Mouse (Mus musculus): ENCODE results near the gene Sprn. TPM values are rescaled to one million over a fixed set of nuclear protein-coding genes. Genes with fewer than 3 reads are reported as not detected.

The Sprn gene
- 0.39 TPM for polyA plus RNA-seq (2015; fragmentation: Illumina TruSeq; extraction: RNeasy Lipid Tissue Mini Kit (QIAGEN cat#74804); ENCODE audit: insufficient read depth, low read depth, low replicate concordance)

GRCm38 (mm10) chr7:140154218-140154927, at the start of gene Sprn:
TSS of gene Sprn (minus strand) at chr7:140154877.

GRCm38 (mm10) chr7:140172936-140173335, 18.3 kb upstream of the Sprn start, which contains the start of gene Olfr523:
TSS of gene Olfr523 (plus strand) at chr7:140173217.

DNA sequence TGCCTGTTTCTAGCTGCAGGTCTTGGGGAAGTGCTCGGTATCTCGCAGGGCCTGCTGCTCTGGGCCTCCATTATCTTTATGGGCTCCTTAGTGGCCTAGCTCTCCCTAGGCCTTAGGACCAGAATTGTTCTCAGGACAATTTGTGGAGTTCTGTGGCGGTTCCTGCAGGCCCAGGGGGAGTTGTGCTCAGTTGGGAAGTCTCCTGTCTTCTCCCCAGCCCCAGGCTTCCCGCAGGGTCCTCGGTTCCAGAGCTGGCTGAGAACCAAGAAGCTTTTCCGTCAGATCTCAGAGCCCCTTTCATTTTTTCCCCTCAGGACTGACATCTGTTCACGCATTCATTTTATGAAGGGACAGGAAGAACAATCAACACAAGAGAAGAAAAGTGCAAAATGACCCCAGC, 10.0 kb upstream of the Sprn start, which contains the start of gene Olfr522:
TSS of gene Olfr522 (minus strand) at position 101 of the 400 bp plus-strand sequence.

DNA sequence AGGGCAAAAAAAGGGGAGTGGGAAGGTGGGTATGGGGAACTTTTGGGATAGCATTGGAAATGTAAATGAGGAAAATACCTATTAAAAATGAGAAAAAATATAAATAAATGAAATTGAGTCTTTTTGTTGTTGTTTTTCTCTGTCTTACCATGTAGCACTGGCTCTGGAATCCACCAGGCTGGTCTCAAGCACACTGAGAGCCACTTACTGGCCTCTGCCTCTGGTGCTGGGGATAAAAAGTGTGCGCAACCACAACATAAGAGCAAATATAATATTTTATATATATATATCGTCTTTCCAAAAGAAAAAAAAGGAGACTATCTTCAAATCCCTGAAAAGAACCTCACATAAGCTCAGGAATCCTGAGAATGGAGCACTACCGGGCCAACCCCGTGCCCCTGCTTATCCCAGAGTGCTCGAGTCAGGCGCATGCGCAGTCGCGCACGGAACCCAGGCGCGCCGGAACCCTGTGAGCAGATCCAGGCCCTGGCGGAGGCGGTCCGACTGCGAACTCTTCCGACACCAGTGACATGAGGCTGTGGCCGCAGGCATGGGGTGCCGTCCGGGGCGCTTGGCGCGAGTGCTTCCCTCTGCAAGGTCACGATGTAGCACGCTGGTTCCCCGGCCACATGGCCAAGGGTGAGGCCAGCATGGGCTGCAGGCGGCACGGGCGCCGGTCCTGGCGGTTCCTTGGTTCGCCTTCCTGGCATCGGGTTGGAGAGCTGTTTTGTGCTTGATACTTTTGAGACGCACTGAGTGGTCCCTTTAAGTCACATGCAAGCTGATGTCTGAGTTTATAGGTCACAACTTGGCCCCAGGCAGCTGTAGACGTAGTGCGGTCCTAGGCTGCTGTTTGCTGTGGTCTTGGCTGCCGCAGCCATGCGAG, 17.3 kb downstream of the Sprn start, which contains the start of gene Mtg1:
TSS of gene Mtg1 (plus strand) at position 430 of the 886 bp plus-strand sequence.

DNA sequence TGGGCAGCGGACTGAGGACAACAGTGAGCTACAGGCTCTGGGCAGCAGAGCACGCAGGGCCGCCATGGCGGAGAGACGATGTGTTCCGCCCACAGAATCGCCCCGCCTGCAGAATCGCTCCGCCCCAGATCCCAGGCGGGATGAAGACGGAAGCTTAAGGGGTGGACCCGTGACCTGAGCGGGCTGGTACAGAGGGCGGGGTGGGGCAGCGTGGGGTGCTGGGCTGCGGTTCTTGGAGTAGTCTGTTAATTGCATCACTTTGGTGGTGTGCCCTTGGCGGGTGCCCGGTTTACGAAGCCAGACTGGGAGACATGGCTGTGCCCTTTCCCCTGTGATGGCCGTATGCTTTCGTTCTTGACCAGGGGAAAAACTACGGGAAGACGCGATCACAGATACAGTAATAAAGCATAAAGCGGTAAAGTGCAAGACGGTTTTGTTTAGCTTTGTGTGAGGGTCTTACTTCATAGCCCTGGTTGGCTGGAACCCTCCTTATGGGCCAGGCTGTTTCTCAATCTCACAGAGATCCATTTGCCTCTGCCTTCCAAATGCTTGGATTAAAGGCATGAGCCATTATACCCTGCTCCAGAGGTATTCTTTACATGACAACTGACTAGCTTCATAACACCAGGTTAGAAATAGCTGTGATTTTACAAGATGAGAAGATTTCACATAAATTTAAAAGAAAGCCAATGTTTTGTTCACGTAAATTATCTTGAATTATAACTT, 38.2 kb downstream of the Sprn start, which contains the start of gene Echs1:
TSS of gene Echs1 (minus strand) at position 148 of the 726 bp plus-strand sequence.

DNA sequence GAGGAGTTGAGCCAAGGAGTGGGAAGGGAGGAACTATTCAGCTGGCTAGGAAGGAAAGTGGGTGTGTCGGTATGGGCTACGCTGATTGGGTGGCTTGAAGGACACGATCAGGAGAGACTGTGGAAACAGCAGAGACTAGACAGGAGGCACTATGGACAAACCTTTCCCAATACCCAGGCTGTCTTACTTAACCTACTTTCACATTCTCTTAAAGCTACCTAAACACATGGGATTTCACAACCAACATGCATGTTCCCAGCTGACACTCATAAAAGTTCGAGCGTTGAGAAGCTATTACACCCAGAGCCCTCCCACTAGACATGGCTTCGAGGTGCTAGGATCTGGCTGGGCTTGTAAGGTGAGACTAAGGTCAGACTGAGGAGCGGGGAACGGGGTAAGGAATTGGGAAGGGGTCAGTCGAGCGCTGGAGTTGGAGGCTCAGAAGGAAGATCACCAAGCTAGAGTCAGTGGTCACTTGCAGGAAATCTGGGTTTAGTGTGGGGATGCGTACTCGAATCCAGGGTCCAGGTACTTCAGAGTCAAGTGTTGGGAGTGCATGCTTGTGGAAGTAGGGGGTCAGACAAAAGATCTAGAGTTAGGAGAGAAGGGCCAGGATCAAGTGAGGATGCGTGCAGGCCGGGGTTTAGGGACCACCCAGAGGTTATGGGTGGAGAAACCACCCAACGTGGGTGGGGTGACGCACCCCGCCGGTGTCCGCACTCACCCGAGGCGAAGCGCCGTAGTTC, 38.9 kb downstream of the Sprn start, which contains the start of gene Paox:
TSS of gene Paox (plus strand) at position 217 of the 746 bp plus-strand sequence.

GRCm38 (mm10) chr7:140101993-140102860, 52.5 kb downstream of the Sprn start, which contains the start of gene Fuom:
TSS of gene Fuom (minus strand) at chr7:140102441.

Other genes with a start within 250 kb of the Sprn start
- gene Utf1, start 211.1 kb downstream of the Sprn start, polyA plus RNA-seq (2015; fragmentation: Illumina TruSeq; extraction: RNeasy Lipid Tissue Mini Kit (QIAGEN cat#74804); ENCODE audit: insufficient read depth, low read depth, low replicate concordance): not detected
- gene 6430531B16Rik, start 176.1 kb downstream of the Sprn start, polyA plus RNA-seq (2015; fragmentation: Illumina TruSeq; extraction: RNeasy Lipid Tissue Mini Kit (QIAGEN cat#74804); ENCODE audit: insufficient read depth, low read depth, low replicate concordance): not detected
- gene Adam8, start 162.3 kb downstream of the Sprn start, polyA plus RNA-seq (2015; fragmentation: Illumina TruSeq; extraction: RNeasy Lipid Tissue Mini Kit (QIAGEN cat#74804); ENCODE audit: insufficient read depth, low read depth, low replicate concordance): 0.85 TPM
- gene Zfp511, start 118.5 kb downstream of the Sprn start, polyA plus RNA-seq (2015; fragmentation: Illumina TruSeq; extraction: RNeasy Lipid Tissue Mini Kit (QIAGEN cat#74804); ENCODE audit: insufficient read depth, low read depth, low replicate concordance): 14.4 TPM
- 4.0 TPM for gene Tubgcp2, start 118.2 kb downstream of the Sprn start, polyA plus RNA-seq (2015; fragmentation: Illumina TruSeq; extraction: RNeasy Lipid Tissue Mini Kit (QIAGEN cat#74804); ENCODE audit: insufficient read depth, low read depth, low replicate concordance)
- gene Msx3, start 105.8 kb downstream of the Sprn start, polyA plus RNA-seq (2015; fragmentation: Illumina TruSeq; extraction: RNeasy Lipid Tissue Mini Kit (QIAGEN cat#74804); ENCODE audit: insufficient read depth, low read depth, low replicate concordance): not detected
- gene Caly, start 72.3 kb downstream of the Sprn start, polyA plus RNA-seq (2015; fragmentation: Illumina TruSeq; extraction: RNeasy Lipid Tissue Mini Kit (QIAGEN cat#74804); ENCODE audit: insufficient read depth, low read depth, low replicate concordance): not detected
- not detected for gene Prap1, start 61.5 kb downstream of the Sprn start, polyA plus RNA-seq (2015; fragmentation: Illumina TruSeq; extraction: RNeasy Lipid Tissue Mini Kit (QIAGEN cat#74804); ENCODE audit: insufficient read depth, low read depth, low replicate concordance)
- gene Fuom, start 52.4 kb downstream of the Sprn start, polyA plus RNA-seq (2015; fragmentation: Illumina TruSeq; extraction: RNeasy Lipid Tissue Mini Kit (QIAGEN cat#74804); ENCODE audit: insufficient read depth, low read depth, low replicate concordance): 41.4 TPM
- 3.7 TPM for gene Paox, start 39.1 kb downstream of the Sprn start, polyA plus RNA-seq (2015; fragmentation: Illumina TruSeq; extraction: RNeasy Lipid Tissue Mini Kit (QIAGEN cat#74804); ENCODE audit: insufficient read depth, low read depth, low replicate concordance)
- gene Echs1, start 38.4 kb downstream of the Sprn start, polyA plus RNA-seq (2015; fragmentation: Illumina TruSeq; extraction: RNeasy Lipid Tissue Mini Kit (QIAGEN cat#74804); ENCODE audit: insufficient read depth, low read depth, low replicate concordance): 20.1 TPM
- 4.7 TPM for gene Mtg1, start 17.3 kb downstream of the Sprn start, polyA plus RNA-seq (2015; fragmentation: Illumina TruSeq; extraction: RNeasy Lipid Tissue Mini Kit (QIAGEN cat#74804); ENCODE audit: insufficient read depth, low read depth, low replicate concordance)
- gene Olfr522, start 9.9 kb upstream of the Sprn start, polyA plus RNA-seq (2015; fragmentation: Illumina TruSeq; extraction: RNeasy Lipid Tissue Mini Kit (QIAGEN cat#74804); ENCODE audit: insufficient read depth, low read depth, low replicate concordance): not detected
- not detected for gene Olfr523, start 18.3 kb upstream of the Sprn start, polyA plus RNA-seq (2015; fragmentation: Illumina TruSeq; extraction: RNeasy Lipid Tissue Mini Kit (QIAGEN cat#74804); ENCODE audit: insufficient read depth, low read depth, low replicate concordance)
- not detected for gene Olfr524, start 51.1 kb upstream of the Sprn start, polyA plus RNA-seq (2015; fragmentation: Illumina TruSeq; extraction: RNeasy Lipid Tissue Mini Kit (QIAGEN cat#74804); ENCODE audit: insufficient read depth, low read depth, low replicate concordance)
- gene Cd163l1, start 63.4 kb upstream of the Sprn start, polyA plus RNA-seq (2015; fragmentation: Illumina TruSeq; extraction: RNeasy Lipid Tissue Mini Kit (QIAGEN cat#74804); ENCODE audit: insufficient read depth, low read depth, low replicate concordance): not detected
- gene 5830411N06Rik, start 92.4 kb upstream of the Sprn start, polyA plus RNA-seq (2015; fragmentation: Illumina TruSeq; extraction: RNeasy Lipid Tissue Mini Kit (QIAGEN cat#74804); ENCODE audit: insufficient read depth, low read depth, low replicate concordance): not detected
- gene Olfr525, start 166.0 kb upstream of the Sprn start, polyA plus RNA-seq (2015; fragmentation: Illumina TruSeq; extraction: RNeasy Lipid Tissue Mini Kit (QIAGEN cat#74804); ENCODE audit: insufficient read depth, low read depth, low replicate concordance): not detected
- gene Olfr527, start 179.1 kb upstream of the Sprn start, polyA plus RNA-seq (2015; fragmentation: Illumina TruSeq; extraction: RNeasy Lipid Tissue Mini Kit (QIAGEN cat#74804); ENCODE audit: insufficient read depth, low read depth, low replicate concordance): not detected
- gene Olfr60, start 206.8 kb upstream of the Sprn start, polyA plus RNA-seq (2015; fragmentation: Illumina TruSeq; extraction: RNeasy Lipid Tissue Mini Kit (QIAGEN cat#74804); ENCODE audit: insufficient read depth, low read depth, low replicate concordance): not detected
- not detected for gene Olfr530, start 221.5 kb upstream of the Sprn start, polyA plus RNA-seq (2015; fragmentation: Illumina TruSeq; extraction: RNeasy Lipid Tissue Mini Kit (QIAGEN cat#74804); ENCODE audit: insufficient read depth, low read depth, low replicate concordance)
- gene Olfr531, start 248.0 kb upstream of the Sprn start, polyA plus RNA-seq (2015; fragmentation: Illumina TruSeq; extraction: RNeasy Lipid Tissue Mini Kit (QIAGEN cat#74804); ENCODE audit: insufficient read depth, low read depth, low replicate concordance): not detected

Data from pancreas, adult 10 weeks (tissue).